Mouse (Mus musculus) ES-Bruce4 (cell line): ENCODE data around the gene Igfbp1. TPM values are rescaled to one million over a fixed set of nuclear protein-coding genes. Genes with fewer than 3 reads are reported as not detected.

ENCODE experiments used
- H3K27ac ChIP-seq: 2 replicates; pipeline ENCODE4 v1.5.1; 2012; ENCODE audit warnings: low read length, inconsistent platforms; ENCODE audit not compliant: insufficient read depth
- H3K27me3 ChIP-seq: 2 replicates; pipeline ENCODE4 v1.6.1; 2012; ENCODE audit warnings: mild to moderate bottlenecking, low read length, inconsistent platforms; ENCODE audit not compliant: control insufficient read depth, poor library complexity, insufficient read depth, severe bottlenecking
- H3K36me3 ChIP-seq: 2 replicates; pipeline ENCODE4 v1.6.1; 2012; ENCODE audit warnings: inconsistent platforms, mild to moderate bottlenecking, low read length, moderate library complexity; ENCODE audit not compliant: control insufficient read depth, poor library complexity, insufficient read depth, severe bottlenecking
- H3K4me1 ChIP-seq: one replicate; pipeline ENCODE4 v1.8.1; 2011; ENCODE audit warnings: low read length; ENCODE audit not compliant: control insufficient read depth, insufficient read depth
- H3K4me3 ChIP-seq: 2 replicates; pipeline ENCODE4 v1.5.1; 2011; ENCODE audit warnings: low read depth, mild to moderate bottlenecking, low read length
- H3K9ac ChIP-seq: 2 replicates; pipeline ENCODE4 v1.6.1; 2012; ENCODE audit warnings: low read depth, mild to moderate bottlenecking, inconsistent platforms; ENCODE audit not compliant: poor library complexity, severe bottlenecking
- H3K9me3 ChIP-seq: replicated peaks from 2 replicates; pipeline ENCODE4 v1.6.1; 2012; ENCODE audit warnings: mild to moderate bottlenecking, low read length, inconsistent platforms; ENCODE audit not compliant: control insufficient read depth, poor library complexity, insufficient read depth, severe bottlenecking
- CTCF ChIP-seq: IDR thresholded peaks from one replicate; pipeline ENCODE4 v1.8.1; 2011; ENCODE audit warnings: low read depth, low read length
- EP300 ChIP-seq: IDR thresholded peaks from 2 replicates; pipeline ENCODE4 v1.6.1; 2011; ENCODE audit warnings: low read depth, low read length; ENCODE audit not compliant: insufficient read depth
- POLR2A ChIP-seq: IDR thresholded peaks from one replicate; pipeline ENCODE4 v1.8.1; 2011; ENCODE audit warnings: low read length; ENCODE audit not compliant: insufficient read depth
- polyA plus RNA-seq: library from polyadenylated mRNA; stranded (reverse); fragments of >200 nt; gene quantifications from 2 replicates; pipeline ENCODE4 v1.2.4, GENCODE M21; 2011; ENCODE audit warnings: low read depth; ENCODE audit not compliant: missing spikeins, insufficient read depth, insufficient read length

Gene Igfbp1
- polyA plus RNA-seq, 1 experiment: not detected

- Histone ChIP-seq H3K9me3 (no peaks in the 10 kb centered on the region), H3K27me3 (no peaks in the 10 kb centered on the region), H3K4me1 (no peaks in the 10 kb centered on the region), H3K4me3 (no peak overlapping the region), H3K36me3 (no peaks in the 10 kb centered on the region), H3K9ac (no peak overlapping the region), H3K27ac (no peak overlapping the region)
- no peak for TF ChIP-seq CTCF
- TF ChIP-seq EP300: no peak
- TF ChIP-seq POLR2A: no peak
Measured at GRCm38 (mm10) chr11:7237712-7238111, 40.1 kb downstream of the Igfbp1 start.

- no peaks in the 10 kb centered on the region for H3K4me1 ChIP-seq
- H3K27me3 ChIP-seq: no peaks in the 10 kb centered on the region
- no peaks in the 10 kb centered on the region for H3K36me3 ChIP-seq
- H3K9ac ChIP-seq: no peak overlapping the region
- no peak overlapping the region for H3K27ac ChIP-seq
- TF ChIP-seq POLR2A (no peak), EP300 (no peak), CTCF (no peak)
- no peaks in the 10 kb centered on the region for H3K9me3 ChIP-seq
- H3K4me3 ChIP-seq: no peak overlapping the region
Measured at GRCm38 (mm10) chr11:7238546-7238945, 41.0 kb downstream of the Igfbp1 start.

- TF ChIP-seq EP300 (no peak), CTCF (no peak), POLR2A (no peak)
- Histone ChIP-seq H3K27ac (no peak overlapping the region), H3K9me3 (no peaks in the 10 kb centered on the region)
Measured at GRCm38 (mm10) chr11:7239041-7239740, 41.6 kb downstream of the Igfbp1 start.

GRCm38 (mm10) chr11:7244782-7245181, 47.2 kb downstream of the Igfbp1 start:
- Histone ChIP-seq H3K9ac (no peak overlapping the region), H3K36me3 (no peaks in the 10 kb centered on the region), H3K9me3 (no peaks in the 10 kb centered on the region), H3K27ac (no peak overlapping the region), H3K27me3 (no peaks in the 10 kb centered on the region), H3K4me1 (no peaks in the 10 kb centered on the region), H3K4me3 (no peak overlapping the region)
- TF ChIP-seq EP300 (no peak), CTCF (no peak), POLR2A (no peak)

More at GRCm38 (mm10) chr11:7239041-7239740, 41.6 kb downstream of the Igfbp1 start:
- Histone ChIP-seq H3K9ac (no peak overlapping the region), H3K4me3 (no peak overlapping the region), H3K27me3 (no peaks in the 10 kb centered on the region), H3K4me1 (no peaks in the 10 kb centered on the region), H3K36me3 (no peaks in the 10 kb centered on the region)

DNA sequence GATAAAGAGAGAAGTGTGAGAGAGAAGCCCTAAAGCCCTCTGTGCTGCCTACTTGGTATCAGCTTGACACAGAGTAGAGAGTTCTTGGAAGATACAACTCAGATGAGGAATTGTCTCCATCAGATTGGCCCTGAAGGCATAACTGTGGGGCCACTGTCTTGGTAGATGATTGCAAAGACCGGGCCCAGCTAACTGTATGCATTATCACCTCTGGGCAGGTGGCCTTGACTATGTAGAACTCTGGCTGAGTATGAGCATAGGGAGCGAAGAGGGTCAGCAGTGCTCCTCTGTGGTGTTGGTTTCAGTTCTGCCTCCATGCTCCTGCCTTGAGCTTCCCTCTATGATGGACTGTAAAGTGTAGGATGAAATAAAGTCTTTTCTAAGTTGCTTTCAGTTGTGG, 52.8 kb downstream of the Igfbp1 start:
- H3K36me3 ChIP-seq: no peaks in the 10 kb centered on the region
- no peak for TF ChIP-seq EP300
- TF ChIP-seq POLR2A: no peak
- TF ChIP-seq CTCF: no peak
- H3K4me1 ChIP-seq: no peaks in the 10 kb centered on the region

GRCm38 (mm10) chr11:7250870-7251269, 53.3 kb downstream of the Igfbp1 start:
- no peak overlapping the region for H3K4me3 ChIP-seq
- H3K9ac ChIP-seq: no peak overlapping the region
- no peaks in the 10 kb centered on the region for H3K9me3 ChIP-seq
- H3K27me3 ChIP-seq: no peaks in the 10 kb centered on the region
- H3K36me3 ChIP-seq: no peaks in the 10 kb centered on the region
- no peak overlapping the region for H3K27ac ChIP-seq
- no peaks in the 10 kb centered on the region for H3K4me1 ChIP-seq
- no peak for TF ChIP-seq CTCF
- no peak for TF ChIP-seq EP300
- TF ChIP-seq POLR2A: no peak

More for the DNA sequence above, 52.8 kb downstream of the Igfbp1 start:
- Histone ChIP-seq H3K9me3 (no peaks in the 10 kb centered on the region), H3K4me3 (no peak overlapping the region), H3K27me3 (no peaks in the 10 kb centered on the region), H3K9ac (no peak overlapping the region), H3K27ac (no peak overlapping the region)

Other genes starting within 250 kb of the Igfbp1 start
- gene Adcy1, start 134.3 kb upstream of the Igfbp1 start, polyA plus RNA-seq: 5.7 and 6.2 TPM in 2 replicates
- not detected in 2 replicates for gene Gm11985, start 9.2 kb upstream of the Igfbp1 start, polyA plus RNA-seq
- 165 and 168 TPM in 2 replicates for gene Igfbp3, start 16.1 kb downstream of the Igfbp1 start, polyA plus RNA-seq